Comparison of ENCODE assay signal across 14 mouse cellular contexts in genomic region chr14:119466899-119467588, GRCm38 (mm10).
A peak's percentile ranks its signal among the peaks of the same experiment; 100 is the strongest.
DNase-seq lines count a peak whose midpoint lies in the region; ATAC-seq and TF ChIP-seq lines count a peak whose summit lies in the region.
"Had no signal": no experiment of that assay in that cellular context is flagged by ENCODE, and none has a peak within 500 bp of the region (broad histone marks: within the 10 kb centered on the region; RNA-seq: fewer than 3 reads in every experiment).

No protein-coding gene starts in this region.

- no peaks in the 10 kb centered on the region for H3K36me3 ChIP-seq in forebrain, embryonic 16.5 days (ENCODE audit: control insufficient read depth, insufficient read depth)
- no peaks in the 10 kb centered on the region for H3K36me3 ChIP-seq in forebrain, embryonic 12.5 days (replicated peaks)
- no peaks in the 10 kb centered on the region for H3K36me3 ChIP-seq in stomach, postnatal 0 days (ENCODE audit: control insufficient read depth, insufficient read depth, low read length)
- H3K36me3 ChIP-seq: limb, embryonic 15.5 days; neural tube, embryonic 15.5 days had no signal

- H3K4me3 ChIP-seq in forebrain, embryonic 16.5 days (replicated peaks; ENCODE audit: low read length), result no peak overlapping the region
- H3K4me3 ChIP-seq in forebrain, embryonic 12.5 days (replicated peaks), result no peak overlapping the region
- no peak overlapping the region for H3K4me3 ChIP-seq in stomach, postnatal 0 days (ENCODE audit: low read depth, low read length)
- H3K4me3 ChIP-seq: limb, embryonic 15.5 days; neural tube, embryonic 15.5 days had no signal

- ATAC-seq in forebrain, embryonic 16.5 days, result peak; percentile 51; the same call in 1 of the 2 replicates
- ATAC-seq in forebrain, embryonic 12.5 days (ENCODE audit: low FRiP score), result no peak
- no peak for ATAC-seq in stomach, postnatal 0 days (ENCODE audit: low FRiP score, low TSS enrichment)

- no peak overlapping the region for H3K4me2 ChIP-seq in forebrain, embryonic 16.5 days (ENCODE audit: low read length)
- no peak overlapping the region for H3K4me2 ChIP-seq in forebrain, embryonic 12.5 days
- no peak overlapping the region for H3K4me2 ChIP-seq in stomach, postnatal 0 days (replicated peaks; ENCODE audit: low read depth)
- H3K4me2 ChIP-seq: limb, embryonic 15.5 days; lung, embryonic 14.5 days; neural tube, embryonic 15.5 days had no signal

- intact Hi-C loops in left cerebral cortex, postnatal 10 days (cut with DNase I), result no loop called here
- intact Hi-C loops in heart, postnatal 36 days (cut with DNase I), result no loop called here

- H3K4me1 ChIP-seq in forebrain, embryonic 16.5 days (replicated peaks; ENCODE audit: control insufficient read depth, insufficient read depth, low read length), result no peaks in the 10 kb centered on the region
- no peaks in the 10 kb centered on the region for H3K4me1 ChIP-seq in forebrain, embryonic 12.5 days
- no peaks in the 10 kb centered on the region for H3K4me1 ChIP-seq in stomach, postnatal 0 days (replicated peaks; ENCODE audit: control insufficient read depth, insufficient read depth)
- H3K4me1 ChIP-seq: limb, embryonic 15.5 days had no signal

- TF ChIP-seq CTCF in stomach, postnatal 0 days (IDR thresholded peaks at IDR 0.05; ENCODE audit: low read depth), result no peak

- H3K27ac ChIP-seq in forebrain, embryonic 16.5 days (ENCODE audit: low read length), result no peak overlapping the region
- H3K27ac ChIP-seq in forebrain, embryonic 12.5 days, result no peak overlapping the region
- no peak overlapping the region for H3K27ac ChIP-seq in stomach, postnatal 0 days (replicated peaks)
- H3K27ac ChIP-seq: limb, embryonic 15.5 days; neural tube, embryonic 15.5 days had no signal

- H3K9ac ChIP-seq in forebrain, embryonic 16.5 days (replicated peaks; ENCODE audit: low read depth, low read length), result no peak overlapping the region
- no peak overlapping the region for H3K9ac ChIP-seq in forebrain, embryonic 12.5 days
- no peak overlapping the region for H3K9ac ChIP-seq in stomach, postnatal 0 days (ENCODE audit: low read length)
- H3K9ac ChIP-seq: limb, embryonic 15.5 days; lung, embryonic 14.5 days; neural tube, embryonic 15.5 days had no signal

- DNase-seq in left cerebral cortex, adult 18-20 months (ENCODE audit: low spot score in 2 of 2), result peak; percentile 38 to 53
- no peak for DNase-seq in left cerebral cortex, postnatal 10 days (ENCODE audit: extremely low spot score in 1 of 2, low spot score in 2 of 2)
- peak; percentile 26 for DNase-seq in adrenal gland, postnatal 14 days
- DNase-seq in right cerebral cortex, postnatal 14 days, result peak; percentile 5
- no peak for DNase-seq in heart, postnatal 36 days
- DNase-seq in stomach, postnatal 0 days (ENCODE audit: low spot score), result no peak
- DNase-seq: cerebellum, adult 11 months; heart, adult 11 months; heart, postnatal 14 days; lung, embryonic 14.5 days had no signal

- WGBS in forebrain, embryonic 16.5 days, result 69% methylated on average over 5 of the region's 5 CpGs
- 72% methylated on average over 5 of the region's 5 CpGs for WGBS in forebrain, embryonic 12.5 days
- 37% methylated on average over 5 of the region's 5 CpGs for WGBS in stomach, postnatal 0 days

- H3K27me3 ChIP-seq in forebrain, embryonic 16.5 days (replicated peaks; ENCODE audit: control insufficient read depth, insufficient read depth, low read length), result no peaks in the 10 kb centered on the region
- no peaks in the 10 kb centered on the region for H3K27me3 ChIP-seq in forebrain, embryonic 12.5 days
- no peaks in the 10 kb centered on the region for H3K27me3 ChIP-seq in stomach, postnatal 0 days (ENCODE audit: control insufficient read depth, insufficient read depth, low read length)
- H3K27me3 ChIP-seq: limb, embryonic 15.5 days; neural tube, embryonic 15.5 days had no signal

- no peak for TF ChIP-seq EP300 in stomach, postnatal 0 days (optimal IDR thresholded peaks at IDR 0.05)

- no peaks in the 10 kb centered on the region for H3K9me3 ChIP-seq in forebrain, embryonic 16.5 days (ENCODE audit: control insufficient read depth, low read length)
- no peaks in the 10 kb centered on the region for H3K9me3 ChIP-seq in forebrain, embryonic 12.5 days
- H3K9me3 ChIP-seq in stomach, postnatal 0 days (ENCODE audit: control insufficient read depth, low read length), result no peaks in the 10 kb centered on the region
- H3K9me3 ChIP-seq: limb, embryonic 15.5 days; neural tube, embryonic 15.5 days had no signal

Comparison
In these comparisons a context has a peak if more than half of its experiments do, and no peak if none do; other contexts are left out.
1. DNase-seq: peak in left cerebral cortex, adult 18-20 months (2 of 2), adrenal gland, postnatal 14 days (single experiment) and right cerebral cortex, postnatal 14 days (single experiment); none in left cerebral cortex, postnatal 10 days (0 of 2), heart, postnatal 36 days (0 of 2) and stomach, postnatal 0 days (single experiment).